Mouse (Mus musculus) cerebellum, adult 2 months (tissue): ENCODE measurements at regions not wholly inside any gene's neighbourhood (a gene's known extent, or its start where the extent isn't known, plus 50 kb on each side); places are given as distances from the start of the nearest gene placed in this dataset.

Experiments
- CTCF ChIP-seq: fragments of 200-500 bp; IDR thresholded peaks from 2 replicates; pipeline ENCODE4 v1.5.1; 2011; ENCODE audit warnings: low read depth, mild to moderate bottlenecking, control low read depth, low read length, moderate library complexity, borderline replicate concordance; ENCODE audit not compliant: insufficient read depth
- POLR2A ChIP-seq: fragments of 200-500 bp; IDR thresholded peaks from 2 replicates; pipeline ENCODE4 v1.6.1; 2011; ENCODE audit warnings: low read length, control low read depth, borderline replicate concordance; ENCODE audit not compliant: insufficient read depth

GRCm38 (mm10) chr13:25722595-25723525 is 452.6 kb upstream of the Nrsn1 start:
- TF ChIP-seq CTCF, result no peak
- TF ChIP-seq POLR2A, result no peak
